22 mouse cellular contexts compared by ENCODE assay signal in genomic region chr2:94919361-94919760, GRCm38 (mm10).
A peak's percentile ranks its signal among the peaks of the same experiment; 100 is the strongest.
DNase-seq lines count a peak whose midpoint lies in the region; ATAC-seq and TF ChIP-seq lines count a peak whose summit lies in the region.
"Had no signal": no experiment of that assay in that cellular context is flagged by ENCODE, and none has a peak within 500 bp of the region (broad histone marks: within the 10 kb centered on the region; RNA-seq: fewer than 3 reads in every experiment).

No protein-coding gene starts in this region.

- TF ChIP-seq POLR2A in kidney, adult 2 months (IDR thresholded peaks at IDR 0.05; ENCODE audit: low read depth, low read length): no peak

- H3K36me3 ChIP-seq in kidney, adult 2 months (ENCODE audit: control insufficient read depth, insufficient read depth, low read length): no peaks in the 10 kb centered on the region
- no peaks in the 10 kb centered on the region for H3K36me3 ChIP-seq in neural tube, embryonic 15.5 days
- no peaks in the 10 kb centered on the region for H3K36me3 ChIP-seq in forebrain, embryonic 12.5 days (replicated peaks)
- H3K36me3 ChIP-seq: embryonic facial prominence, embryonic 13.5 days; limb, embryonic 13.5 days; liver, embryonic 15.5 days had no signal

- H3K27me3 ChIP-seq in kidney, adult 2 months (replicated peaks; ENCODE audit: control insufficient read depth, insufficient read depth, low read length): no peaks in the 10 kb centered on the region
- no peaks in the 10 kb centered on the region for H3K27me3 ChIP-seq in neural tube, embryonic 15.5 days (replicated peaks)
- H3K27me3 ChIP-seq in forebrain, embryonic 12.5 days: no peaks in the 10 kb centered on the region
- H3K27me3 ChIP-seq: CH12.LX; embryonic facial prominence, embryonic 13.5 days; limb, embryonic 13.5 days; liver, embryonic 15.5 days had no signal

- H3K4me3 ChIP-seq in kidney, adult 2 months (ENCODE audit: insufficient read depth, low read depth, low read length): no peak overlapping the region
- no peak overlapping the region for H3K4me3 ChIP-seq in neural tube, embryonic 15.5 days (replicated peaks)
- H3K4me3 ChIP-seq in forebrain, embryonic 12.5 days (replicated peaks): no peak overlapping the region
- H3K4me3 ChIP-seq: embryonic facial prominence, embryonic 13.5 days; gastrocnemius, adult 2 months; limb, embryonic 13.5 days; liver, embryonic 15.5 days had no signal

- TF ChIP-seq CTCF in kidney, adult 2 months (conservative IDR thresholded peaks at IDR 0.05; ENCODE audit: insufficient read depth, insufficient read length, low read depth, low read length): no peak

- no peaks in the 10 kb centered on the region for H3K9me3 ChIP-seq in neural tube, embryonic 15.5 days (replicated peaks)
- H3K9me3 ChIP-seq in forebrain, embryonic 12.5 days: no peaks in the 10 kb centered on the region
- H3K9me3 ChIP-seq: embryonic facial prominence, embryonic 13.5 days; limb, embryonic 13.5 days; liver, embryonic 15.5 days had no signal

- peak; percentile 19 for DNase-seq in kidney, adult 2 months
- no peak for DNase-seq in kidney, adult 11 months
- DNase-seq in neural tube, embryonic 10.5 days (ENCODE audit: extremely low spot score, low spot score): peak; percentile 37
- DNase-seq in kidney, postnatal 36 days: peak; percentile 7 to 43
- peak; percentile 2 for DNase-seq in yolk sac, embryonic 10.5 days (ENCODE audit: low spot score)
- no peak for DNase-seq in lung, postnatal 25 days (ENCODE audit: low spot score)
- DNase-seq: adrenal gland, postnatal 14 days; cerebellum, adult 11-12 months; cerebellum, postnatal 14 days; gastrocnemius, adult 2 months; heart, postnatal 10 days; thymus, postnatal 14 days had no signal

- ATAC-seq in neural tube, embryonic 15.5 days (ENCODE audit: low FRiP score): no peak
- no peak for ATAC-seq in forebrain, embryonic 12.5 days (ENCODE audit: low FRiP score)
- ATAC-seq: forebrain, embryonic 16.5 days; hindbrain, postnatal 0 days; midbrain, embryonic 16.5 days had no signal

- WGBS in kidney, adult 2 months: 46% methylated on average over 3 of the region's 3 CpGs
- WGBS in neural tube, embryonic 15.5 days: 51% methylated on average over 3 of the region's 3 CpGs
- WGBS in forebrain, embryonic 12.5 days: 81% methylated on average over 3 of the region's 3 CpGs

- no peak overlapping the region for H3K4me2 ChIP-seq in neural tube, embryonic 15.5 days
- H3K4me2 ChIP-seq in forebrain, embryonic 12.5 days: no peak overlapping the region
- H3K4me2 ChIP-seq: embryonic facial prominence, embryonic 13.5 days; heart, embryonic 11.5 days; limb, embryonic 13.5 days; liver, embryonic 15.5 days had no signal

- H3K4me1 ChIP-seq in kidney, adult 2 months (ENCODE audit: control insufficient read depth, insufficient read depth, low read length): no peaks in the 10 kb centered on the region
- H3K4me1 ChIP-seq in neural tube, embryonic 15.5 days: no peaks in the 10 kb centered on the region
- no peaks in the 10 kb centered on the region for H3K4me1 ChIP-seq in forebrain, embryonic 12.5 days
- H3K4me1 ChIP-seq: embryonic facial prominence, embryonic 13.5 days; limb, embryonic 13.5 days; liver, embryonic 15.5 days had no signal

- H3K27ac ChIP-seq in kidney, adult 2 months (ENCODE audit: insufficient read depth, low read depth, low read length): no peak overlapping the region
- no peak overlapping the region for H3K27ac ChIP-seq in neural tube, embryonic 15.5 days (replicated peaks)
- no peak overlapping the region for H3K27ac ChIP-seq in forebrain, embryonic 12.5 days
- H3K27ac ChIP-seq: embryonic facial prominence, embryonic 13.5 days; gastrocnemius, adult 2 months; hindbrain, postnatal 0 days; limb, embryonic 13.5 days; liver, embryonic 15.5 days had no signal

- no peak overlapping the region for H3K9ac ChIP-seq in neural tube, embryonic 15.5 days (replicated peaks)
- H3K9ac ChIP-seq in forebrain, embryonic 12.5 days: no peak overlapping the region
- H3K9ac ChIP-seq: embryonic facial prominence, embryonic 13.5 days; limb, embryonic 13.5 days; liver, embryonic 15.5 days had no signal

Comparison
In these comparisons a context has a peak if more than half of its experiments do, and no peak if none do; other contexts are left out.
1. DNase-seq: peak in kidney, adult 2 months (single experiment), neural tube, embryonic 10.5 days (single experiment), kidney, postnatal 36 days (2 of 2) and yolk sac, embryonic 10.5 days (single experiment); none in kidney, adult 11 months (single experiment) and lung, postnatal 25 days (single experiment).